Mouse (Mus musculus): ENCODE data around the gene Pitpnm2.

DNA sequence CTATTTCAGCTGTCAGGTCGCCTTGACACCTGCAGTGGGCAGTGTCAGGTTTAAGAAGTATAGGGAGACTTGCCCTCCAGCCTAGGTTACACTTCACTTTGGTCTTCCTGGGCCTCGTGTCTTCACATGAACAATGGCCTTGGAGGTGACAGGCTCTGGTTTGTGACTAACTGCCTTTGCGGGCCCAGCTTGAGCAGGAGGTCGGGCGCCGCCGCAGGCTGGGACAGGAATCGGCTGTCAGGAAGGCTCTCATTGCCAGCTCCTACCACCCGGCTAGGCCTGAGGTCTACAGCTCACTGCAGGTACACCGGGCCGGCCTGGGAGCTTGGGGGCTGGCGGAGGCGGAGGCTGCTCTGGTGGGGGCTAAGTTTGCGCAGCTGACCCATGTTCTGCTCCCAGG, 136.5 kb downstream of the Pitpnm2 start:
- peak; percentile 40; the same call in 1 of the 2 replicates for TF ChIP-seq CTCF (IDR thresholded peaks at IDR 0.05; ENCODE audit: extremely low read depth, insufficient read depth, low read length)
- TF ChIP-seq POLR2A (IDR thresholded peaks at IDR 0.05; ENCODE audit: extremely low read depth, insufficient read depth, low read length) = no peak

Data from cortical plate, adult 2 months (tissue).